Mouse (Mus musculus) adrenal gland, postnatal 36 days (tissue): ENCODE measurements at regions not wholly inside any gene's neighbourhood (a gene's known extent, or its start where the extent isn't known, plus 50 kb on each side); places are given as distances from the start of the nearest gene placed in this dataset.
A peak's percentile ranks its signal among the peaks of the same experiment; 100 is the strongest.

Source experiments
- DNase-seq, 2 experiments: peaks; one replicate each; pipeline ENCODE4 v3.0.0; 2021; ENCODE audit warnings: mixed read lengths in 1 of 2

GRCm38 (mm10) chr2:148107607-148108115 lies 60.9 kb upstream of the Foxa2 start:
- DNase-seq: no peak

GRCm38 (mm10) chr2:148110149-148110548 lies 63.4 kb upstream of the Foxa2 start:
- DNase-seq: no peak

DNA sequence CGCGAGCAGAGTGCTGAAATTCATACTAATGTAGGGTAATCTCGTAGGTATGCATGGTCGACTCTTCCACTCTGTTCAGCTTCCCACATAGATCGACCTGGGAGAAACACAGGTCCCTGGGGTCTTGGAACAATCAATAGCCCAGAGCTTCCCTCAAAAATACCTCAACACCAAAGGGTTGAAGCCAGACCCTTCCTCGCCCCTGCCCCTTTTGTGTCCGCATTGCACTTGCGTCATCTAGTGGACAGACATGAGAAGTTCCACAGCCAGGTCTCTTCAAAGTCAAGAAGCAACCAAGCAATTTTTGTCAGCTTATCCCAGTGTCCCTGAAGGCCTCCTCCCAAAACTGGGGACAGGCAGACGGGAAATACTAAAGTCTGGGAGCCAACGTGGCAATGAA lies 65.1 kb upstream of the Foxa2 start:
- DNase-seq: no peak

GRCm38 (mm10) chr2:148113184-148113583 lies 66.4 kb upstream of the Foxa2 start:
- DNase-seq: no peak

GRCm38 (mm10) chr2:148114600-148114999 lies 67.8 kb upstream of the Foxa2 start:
- no peak for DNase-seq

DNA sequence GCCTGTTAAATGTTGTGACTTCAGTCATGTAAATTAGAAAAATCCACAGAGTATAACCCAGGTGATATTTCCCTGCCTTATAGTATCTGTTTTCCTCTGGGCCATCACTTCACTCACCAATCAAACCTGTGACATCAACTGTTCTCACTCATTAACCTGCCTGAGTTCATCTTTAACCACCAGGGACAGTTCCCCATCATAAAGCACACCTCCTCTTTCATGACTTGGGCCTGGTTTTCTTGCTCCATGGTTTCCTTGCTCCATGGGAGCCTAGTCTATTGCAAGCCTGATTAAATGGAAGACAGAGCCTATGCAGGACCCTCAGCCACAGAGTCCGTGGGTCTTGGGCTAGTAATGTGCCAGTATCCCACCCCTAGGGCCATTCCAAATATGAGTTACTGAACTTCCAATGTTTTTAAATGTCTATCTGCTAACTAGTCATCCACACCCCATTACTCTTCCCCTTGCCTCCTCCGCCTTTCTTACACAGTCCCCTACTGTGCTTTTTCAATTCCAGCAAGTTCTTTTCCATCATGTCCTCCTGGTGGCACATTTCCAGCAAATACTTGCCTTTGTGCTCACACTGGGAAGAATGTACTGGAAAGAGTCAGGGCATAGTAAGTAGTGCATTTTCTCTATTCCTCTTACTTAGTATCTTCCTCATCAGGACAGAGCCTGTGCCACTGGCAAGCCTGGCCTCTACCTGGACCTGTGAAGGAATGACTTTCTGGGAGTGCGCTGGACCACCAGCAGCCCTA lies 69.4 kb upstream of the Foxa2 start:
- DNase-seq: no peak

DNA sequence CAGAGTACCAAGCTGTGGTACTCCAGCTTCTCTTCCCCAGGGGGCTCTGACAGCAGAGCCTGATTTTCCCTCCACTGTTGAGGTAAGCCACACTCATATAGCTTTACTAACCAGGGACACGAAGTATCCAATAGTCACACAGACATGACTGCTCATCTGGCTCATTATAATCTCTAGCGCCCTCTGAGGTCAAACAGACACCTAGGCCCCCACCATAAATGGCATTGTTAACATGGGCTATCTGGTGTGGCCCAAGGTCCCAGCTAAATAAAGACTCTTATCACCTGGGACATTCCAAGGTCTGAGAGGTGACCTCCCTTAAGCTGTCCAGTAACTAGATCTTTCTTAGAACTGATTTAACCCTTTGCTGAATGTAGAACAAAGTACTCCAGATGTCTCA lies 70.7 kb upstream of the Foxa2 start:
- no peak for DNase-seq

- DNase-seq: peak; percentile 39 to 49
These were observed 75.4 kb upstream of the Foxa2 start for GRCm38 (mm10) chr2:148121885-148122876.

DNA sequence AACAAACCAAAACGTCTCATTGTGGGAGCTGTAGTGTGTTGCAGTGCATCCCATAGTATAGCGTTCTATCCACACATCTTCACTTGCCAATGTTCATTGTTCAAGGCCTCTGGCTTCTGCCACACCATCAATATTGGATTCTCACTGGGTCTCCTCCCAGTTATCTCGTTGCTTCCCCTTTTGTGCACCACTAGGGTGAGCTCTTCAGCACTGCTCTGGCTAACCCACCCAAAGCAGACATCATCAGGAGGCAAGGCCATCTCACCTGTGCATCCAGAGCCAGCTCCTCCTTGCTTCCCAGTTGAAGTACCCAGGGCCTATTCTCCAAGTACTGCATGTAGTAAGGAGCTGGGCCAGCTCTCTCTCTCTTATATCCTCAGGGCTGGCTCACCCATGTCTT lies 77.0 kb upstream of the Foxa2 start:
- DNase-seq: no peak

DNA sequence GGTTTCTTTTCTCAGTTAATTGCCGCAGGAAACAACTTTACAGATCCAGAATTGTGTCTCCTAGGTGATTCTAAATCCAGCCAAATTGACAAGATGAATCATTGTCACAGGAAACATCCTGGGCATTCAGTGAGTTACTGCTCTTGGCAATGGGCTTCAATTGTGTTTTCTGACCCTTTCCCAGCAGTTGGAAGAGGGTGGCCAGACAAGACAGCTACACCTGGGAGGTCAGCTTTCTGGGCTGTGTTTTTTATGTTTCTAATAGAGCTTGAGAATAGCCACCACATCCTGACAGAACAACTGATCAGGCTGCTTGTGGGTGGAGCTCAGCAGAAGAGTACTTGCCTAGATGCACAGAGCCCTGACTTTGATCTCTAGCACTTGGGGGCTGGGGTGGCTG lies 87.0 kb upstream of the Foxa2 start:
- DNase-seq: peak in 1 of 2 experiments; percentile 10

GRCm38 (mm10) chr2:148141936-148142335 lies 95.2 kb upstream of the Foxa2 start:
- peak; percentile 9 to 10 for DNase-seq

DNA sequence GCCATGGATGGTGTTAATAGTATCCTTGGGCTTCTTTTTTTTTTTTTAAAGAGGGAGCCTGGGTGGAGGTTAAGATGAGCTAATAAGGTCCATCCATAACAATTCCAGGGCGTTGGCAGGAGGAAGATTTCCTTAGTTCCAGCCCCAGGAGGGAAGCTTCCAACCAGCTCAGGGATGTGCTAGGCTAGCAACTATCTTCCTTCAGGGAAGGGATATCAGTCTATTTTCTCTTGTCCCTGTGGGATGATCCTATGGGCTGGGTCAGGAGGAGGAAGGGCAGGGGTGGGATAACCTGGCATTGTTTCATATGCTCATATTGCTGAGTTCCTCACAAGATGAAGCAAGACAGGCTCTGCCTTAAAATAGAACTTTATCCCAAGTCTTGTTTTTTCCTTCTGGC lies 98.0 kb upstream of the Foxa2 start:
- DNase-seq: peak in 1 of 2 experiments; percentile 7

DNA sequence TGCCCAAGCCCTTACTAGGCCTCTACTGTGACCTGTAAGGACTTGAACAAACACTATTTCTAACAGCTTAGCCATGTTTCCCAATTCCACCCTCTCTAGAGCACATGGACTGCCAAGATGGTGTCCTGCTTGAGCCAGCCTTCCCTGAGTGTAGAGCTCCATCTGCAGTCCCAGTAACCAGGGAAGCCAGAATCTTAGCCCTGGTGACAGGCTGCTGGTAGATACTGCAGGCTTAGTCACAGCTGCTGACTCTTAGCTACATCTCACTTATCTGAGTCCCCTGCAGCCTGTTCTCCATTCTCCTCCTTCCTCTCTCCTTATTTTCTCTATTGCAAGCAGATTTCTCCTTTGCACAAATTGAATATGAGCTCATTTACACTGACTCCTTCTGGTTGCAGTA lies 101.5 kb upstream of the Foxa2 start:
- DNase-seq: no peak

GRCm38 (mm10) chr2:148149426-148149825 lies 102.7 kb upstream of the Foxa2 start:
- DNase-seq: peak; percentile 10 to 38

DNA sequence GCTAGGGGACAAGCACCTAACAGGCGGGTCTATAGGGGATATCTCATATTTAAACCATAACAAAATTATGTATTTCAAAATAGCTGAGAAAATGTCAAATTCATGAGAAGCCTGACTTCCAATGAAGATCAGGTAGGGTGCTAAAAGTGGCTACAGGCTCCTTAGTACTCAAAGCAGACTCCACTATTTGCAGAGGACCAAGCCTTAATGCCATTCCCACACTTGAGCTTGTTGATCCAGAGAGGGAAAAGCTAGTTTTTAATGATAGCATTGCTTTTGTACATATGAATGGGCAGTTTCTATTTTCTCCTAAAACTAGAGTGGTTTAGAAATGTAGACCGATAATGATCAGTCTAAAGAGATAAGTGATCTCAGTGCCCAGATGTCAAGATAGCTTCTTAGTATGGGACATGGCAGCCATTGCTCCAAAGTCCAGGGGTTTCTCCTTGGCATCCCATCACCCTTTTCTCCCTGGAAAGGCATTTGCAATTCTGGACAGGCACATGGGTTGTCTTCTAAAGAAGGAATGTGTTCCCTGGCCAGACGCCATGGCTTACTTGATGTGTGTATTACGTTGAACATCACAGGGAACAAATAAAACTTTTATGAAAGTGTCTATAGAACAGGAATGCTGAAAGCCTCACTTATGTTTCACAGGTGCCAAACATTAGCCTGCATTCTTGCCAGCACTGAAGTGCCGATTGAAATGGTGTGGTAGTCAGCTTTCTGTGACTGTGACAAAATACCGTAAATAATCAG lies 106.9 kb upstream of the Foxa2 start:
- no peak for DNase-seq

DNA sequence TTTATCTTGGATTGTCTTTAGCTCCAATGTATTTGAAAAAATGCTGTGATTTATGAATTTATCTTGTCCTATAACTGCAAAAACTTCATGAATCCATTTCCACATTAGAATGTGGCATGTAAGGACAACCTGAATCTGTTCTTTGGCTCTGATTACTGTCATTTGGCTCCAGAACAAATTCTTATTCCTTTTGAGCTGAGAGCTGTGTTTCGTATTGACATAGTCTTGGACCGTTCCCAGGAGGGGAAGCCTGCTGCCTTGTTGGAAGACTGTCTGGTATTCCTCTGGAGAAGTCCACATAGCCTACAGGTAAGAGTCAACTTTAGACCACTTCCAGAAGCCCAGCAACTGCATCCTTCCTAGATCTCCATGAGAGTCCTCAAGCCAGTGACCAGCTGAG lies 109.4 kb upstream of the Foxa2 start:
- DNase-seq: no peak

GRCm38 (mm10) chr2:148159028-148159600 lies 112.3 kb upstream of the Foxa2 start:
- peak; percentile 18 to 22 for DNase-seq

- no peak for DNase-seq
These were observed 114.2 kb upstream of the Foxa2 start for GRCm38 (mm10) chr2:148160997-148161396.

DNA sequence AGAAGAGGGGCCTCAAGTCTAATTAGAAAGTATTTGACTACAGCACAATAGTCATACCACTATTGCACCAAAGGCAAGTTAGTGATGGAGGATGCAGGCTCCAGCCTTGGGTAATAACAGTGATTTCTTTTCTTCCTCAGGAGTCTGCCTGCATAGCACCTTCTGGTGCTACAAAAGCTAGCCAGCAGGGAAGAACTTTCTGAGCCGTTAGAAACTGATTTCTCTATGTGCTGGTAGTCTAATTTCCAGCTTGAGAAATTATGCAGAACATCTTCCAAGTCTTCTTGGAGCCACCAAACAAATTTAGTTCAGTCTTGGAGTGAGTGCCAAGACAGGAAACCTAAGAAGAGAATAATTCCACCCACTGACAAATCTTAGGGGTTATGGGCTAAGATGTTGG lies 115.2 kb upstream of the Foxa2 start:
- DNase-seq: no peak

DNA sequence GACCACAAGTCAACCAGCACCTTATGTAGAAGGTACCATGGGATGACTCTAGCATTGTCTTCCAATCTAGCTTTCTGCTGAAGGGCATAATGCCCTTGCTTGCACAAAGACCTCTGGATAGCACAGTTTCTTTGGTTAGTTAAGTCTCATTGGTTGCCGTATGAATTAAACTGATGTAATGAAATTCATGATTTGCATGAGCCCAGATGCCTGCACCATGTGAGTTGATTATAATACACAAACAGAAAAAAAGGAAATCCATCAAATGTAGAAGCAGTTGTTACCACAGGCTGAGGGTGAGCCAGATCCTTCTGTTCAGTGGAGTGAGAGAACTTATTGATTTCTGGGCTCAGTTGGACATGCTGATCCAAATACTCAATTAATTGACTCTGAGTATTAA lies 115.8 kb upstream of the Foxa2 start:
- no peak for DNase-seq

DNA sequence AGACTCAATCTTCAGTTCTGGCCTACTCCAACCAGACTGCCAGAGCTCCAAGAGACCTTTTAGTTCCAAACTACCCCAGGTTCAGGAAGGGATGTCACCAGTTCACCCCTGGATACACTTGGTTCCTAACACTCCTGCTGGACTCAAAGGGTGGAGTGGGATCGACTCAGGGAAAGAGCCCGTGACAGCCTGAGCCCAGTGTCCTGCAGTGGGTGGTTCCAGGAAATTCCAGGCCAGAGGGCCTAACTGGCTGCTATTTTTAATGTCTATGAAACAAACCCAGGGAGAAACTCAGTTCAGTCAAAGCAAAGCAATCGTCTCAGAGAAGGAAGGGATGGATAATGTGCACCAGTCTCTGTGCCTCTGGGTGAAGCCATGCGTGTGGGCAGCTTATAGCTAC lies 124.3 kb upstream of the Foxa2 start:
- peak; percentile 30 to 48 for DNase-seq

DNA sequence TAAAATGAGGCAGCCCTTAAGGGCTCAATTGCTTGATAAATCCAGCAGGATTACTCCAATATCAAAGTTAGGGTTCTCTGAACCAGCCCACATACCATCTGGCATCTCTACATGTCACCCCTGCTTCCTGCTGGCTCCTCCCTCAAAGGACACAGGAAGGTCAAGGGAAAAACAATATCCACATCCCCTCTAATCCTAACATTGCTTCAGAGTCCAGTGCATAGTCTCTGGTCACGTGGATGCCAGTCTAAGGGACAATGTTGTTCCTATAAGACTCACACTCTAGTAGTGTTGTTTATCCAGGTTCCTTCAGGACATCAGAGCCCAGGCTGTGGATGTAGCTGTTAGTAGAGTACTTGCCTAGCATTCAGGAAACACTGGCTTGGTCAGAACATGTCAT lies 124.9 kb upstream of the Foxa2 start:
- DNase-seq: no peak
